Mouse (Mus musculus) kidney, adult 2 months (tissue): ENCODE results near the gene Pxylp1. TPM values are rescaled to one million over a fixed set of nuclear protein-coding genes. Genes with fewer than 3 reads are reported as not detected.
A peak's percentile ranks its signal among the peaks of the same experiment; 100 is the strongest.

Experiments
- DNase-seq: peaks from one replicate; pipeline ENCODE4 v3.0.0; 2021
- H3K27ac ChIP-seq: fragments of 200-500 bp; 2 replicates; pipeline ENCODE4 v1.5.1; 2012; ENCODE audit warnings: low read depth, low read length, control low read depth, inconsistent platforms; ENCODE audit not compliant: insufficient read depth
- H3K27me3 ChIP-seq: fragments of 200-500 bp; replicated peaks from 2 replicates; pipeline ENCODE4 v1.6.1; 2012; ENCODE audit warnings: mild to moderate bottlenecking, moderate library complexity, low read length, inconsistent platforms; ENCODE audit not compliant: control insufficient read depth, insufficient read depth
- H3K36me3 ChIP-seq: fragments of 200-500 bp; 2 replicates; pipeline ENCODE4 v1.6.1; 2012; ENCODE audit warnings: mild to moderate bottlenecking, moderate library complexity, low read length, inconsistent platforms; ENCODE audit not compliant: control insufficient read depth, insufficient read depth
- H3K4me1 ChIP-seq: fragments of 200-500 bp; 2 replicates; pipeline ENCODE4 v1.6.1; 2011; ENCODE audit warnings: low read length; ENCODE audit not compliant: control insufficient read depth, insufficient read depth
- H3K4me3 ChIP-seq: fragments of 200-500 bp; 2 replicates; pipeline ENCODE4 v1.5.1; 2011; ENCODE audit warnings: mild to moderate bottlenecking, low read depth, low read length, control low read depth; ENCODE audit not compliant: insufficient read depth
- CTCF ChIP-seq: fragments of 200-500 bp; conservative IDR thresholded peaks from 2 replicates; pipeline ENCODE4 v1.5.1; 2011; ENCODE audit warnings: low read depth, mild to moderate bottlenecking, control low read depth, low read length, moderate library complexity, mixed read lengths; ENCODE audit not compliant: insufficient read depth, insufficient read length
- POLR2A ChIP-seq: fragments of 200-500 bp; IDR thresholded peaks from one replicate; pipeline ENCODE4 v1.6.1; 2011; ENCODE audit warnings: low read depth, low read length, control low read depth
- WGBS: fragments of 180-500 bp; shearing (Covaris S2); methylation state at CpG from one replicate; pipeline ENCODE4 v1.1.7; 2018; 5-methylcytosine and 5-hydroxymethylcytosine counted together
- polyA plus RNA-seq: library from polyadenylated mRNA; depleted of rRNA; stranded (reverse); fragments of >200 nt; gene quantifications from 2 replicates; pipeline ENCODE4 v1.2.3, GENCODE M21; 2012

Pxylp1 gene
- polyA plus RNA-seq, 1 experiment = 7.6 TPM

- TF ChIP-seq POLR2A (no peak), CTCF (no peak)
- Histone ChIP-seq H3K27ac (no peak overlapping the region), H3K36me3 (no peaks in the 10 kb centered on the region), H3K4me1 (no peaks in the 10 kb centered on the region), H3K4me3 (no peak overlapping the region), H3K27me3 (no peaks in the 10 kb centered on the region)
- 88% methylated on average over 6 of the region's 6 CpGs for WGBS
- DNase-seq = no peak
Measured at GRCm38 (mm10) chr9:96835374-96835921, 57.0 kb downstream of the Pxylp1 start.

GRCm38 (mm10) chr9:96833606-96834005 lies 58.9 kb downstream of the Pxylp1 start:
- WGBS = 84% methylated on average over 5 of the region's 5 CpGs
- H3K27me3 ChIP-seq = no peaks in the 10 kb centered on the region
- H3K4me3 ChIP-seq = no peak overlapping the region
- DNase-seq = no peak
- TF ChIP-seq POLR2A (no peak), CTCF (no peak)
- no peaks in the 10 kb centered on the region for H3K4me1 ChIP-seq
- H3K27ac ChIP-seq = no peak overlapping the region
- no peaks in the 10 kb centered on the region for H3K36me3 ChIP-seq

- H3K4me1 ChIP-seq = no peaks in the 10 kb centered on the region
- DNase-seq = no peak
- H3K4me3 ChIP-seq = no peak overlapping the region
- WGBS = 73% methylated on average over 4 of the region's 4 CpGs
- H3K27me3 ChIP-seq = no peaks in the 10 kb centered on the region
- no peaks in the 10 kb centered on the region for H3K36me3 ChIP-seq
- no peak for TF ChIP-seq CTCF
- no peak for TF ChIP-seq POLR2A
- no peak overlapping the region for H3K27ac ChIP-seq
Measured at GRCm38 (mm10) chr9:96832516-96832915, 60.0 kb downstream of the Pxylp1 start.

GRCm38 (mm10) chr9:96830856-96831359 lies 61.6 kb downstream of the Pxylp1 start:
- no peak for TF ChIP-seq POLR2A
- TF ChIP-seq CTCF = no peak
- Histone ChIP-seq H3K36me3 (no peaks in the 10 kb centered on the region), H3K4me1 (no peaks in the 10 kb centered on the region), H3K27me3 (no peaks in the 10 kb centered on the region), H3K27ac (no peak overlapping the region), H3K4me3 (no peak overlapping the region)
- no peak for DNase-seq
- WGBS = 71% methylated on average over 17 of the region's 17 CpGs

- H3K27me3 ChIP-seq = no peaks in the 10 kb centered on the region
- no peak for DNase-seq
- H3K4me1 ChIP-seq = no peaks in the 10 kb centered on the region
- TF ChIP-seq CTCF = no peak
- TF ChIP-seq POLR2A = no peak
- WGBS = 71% methylated on average over 3 of the region's 3 CpGs
- H3K4me3 ChIP-seq = no peak overlapping the region
- H3K27ac ChIP-seq = no peak overlapping the region
- no peaks in the 10 kb centered on the region for H3K36me3 ChIP-seq
Measured at GRCm38 (mm10) chr9:96829682-96830081, 62.8 kb downstream of the Pxylp1 start.

- no peak for DNase-seq
- 63% methylated on average over 2 of the region's 2 CpGs for WGBS
- no peak for TF ChIP-seq CTCF
- TF ChIP-seq POLR2A = no peak
- Histone ChIP-seq H3K27me3 (no peaks in the 10 kb centered on the region), H3K36me3 (no peaks in the 10 kb centered on the region), H3K4me1 (no peaks in the 10 kb centered on the region), H3K27ac (no peak overlapping the region), H3K4me3 (no peak overlapping the region)
Measured at GRCm38 (mm10) chr9:96828071-96828470, 64.4 kb downstream of the Pxylp1 start.

- 74% methylated on average over 12 of the region's 12 CpGs for WGBS
Measured at GRCm38 (mm10) chr9:96827002-96827785, 65.3 kb downstream of the Pxylp1 start.

More at GRCm38 (mm10) chr9:96827002-96827785, 65.3 kb downstream of the Pxylp1 start:
- Histone ChIP-seq H3K4me3 (no peak overlapping the region), H3K36me3 (no peaks in the 10 kb centered on the region), H3K27ac (no peak overlapping the region), H3K27me3 (no peaks in the 10 kb centered on the region), H3K4me1 (no peaks in the 10 kb centered on the region)
- peak; percentile 28 for DNase-seq
- TF ChIP-seq POLR2A (no peak), CTCF (no peak)
